Mouse (Mus musculus) ES-Bruce4 (cell line): ENCODE measurements at regions not wholly inside any gene's neighbourhood (a gene's known extent, or its start where the extent isn't known, plus 50 kb on each side); places are given as distances from the start of the nearest gene placed in this dataset.

Experiments
- CTCF ChIP-seq: IDR thresholded peaks from one replicate; pipeline ENCODE4 v1.8.1; 2011; ENCODE audit warnings: low read depth, low read length
- POLR2A ChIP-seq: IDR thresholded peaks from one replicate; pipeline ENCODE4 v1.8.1; 2011; ENCODE audit warnings: low read length; ENCODE audit not compliant: insufficient read depth

DNA sequence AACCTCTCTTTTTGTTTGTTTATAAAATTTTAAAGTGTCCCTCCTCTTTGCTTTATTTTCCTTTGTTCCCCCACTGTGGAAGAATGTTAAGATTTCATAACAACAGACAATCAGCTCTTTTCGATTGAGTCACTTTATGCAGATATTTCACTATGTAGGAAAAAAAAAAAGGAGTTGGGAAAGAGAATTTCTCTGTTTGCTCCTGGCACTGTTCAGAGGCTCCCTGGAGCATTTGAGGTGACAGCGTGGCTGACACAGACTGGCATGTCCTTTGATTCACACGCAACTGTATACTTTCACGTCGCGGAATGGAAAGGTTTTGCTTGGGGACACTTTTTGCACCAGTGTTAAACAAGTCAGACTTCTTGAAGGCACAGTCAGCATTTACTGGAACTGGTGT, 572.9 kb downstream of the Synb start:
- TF ChIP-seq CTCF (no peak), POLR2A (no peak)
